Mouse (Mus musculus) heart, embryonic 16.5 days (tissue): ENCODE measurements at regions not wholly inside any gene's neighbourhood (a gene's known extent, or its start where the extent isn't known, plus 50 kb on each side); places are given as distances from the start of the nearest gene placed in this dataset.

Experiments used
- ATAC-seq: fragments of 200-750 bp; cut with Nextera tagmentation; replicated peaks from 2 replicates; pipeline ENCODE4 v1.8.0; 2017; ENCODE audit warnings: moderate number of reproducible peaks; ENCODE audit not compliant: insufficient read depth, low FRiP score; ENCODE audit errors: extremely low read depth
- H3K27ac ChIP-seq: fragments of 300-500 bp; sonication (generic); 2 replicates; pipeline ENCODE4 v1.5.1; 2014; ENCODE audit warnings: mild to moderate bottlenecking, low read length, control low read depth, moderate library complexity
- H3K27me3 ChIP-seq: fragments of 300-500 bp; sonication (generic); 2 replicates; pipeline ENCODE4 v1.6.1; 2014; ENCODE audit warnings: low read length, mixed read lengths; ENCODE audit not compliant: control insufficient read depth, insufficient read depth
- H3K36me3 ChIP-seq: fragments of 300-500 bp; sonication (generic); 2 replicates; pipeline ENCODE4 v1.6.1; 2014; ENCODE audit not compliant: control insufficient read depth, insufficient read depth
- H3K4me1 ChIP-seq: fragments of 300-500 bp; sonication (generic); 2 replicates; pipeline ENCODE4 v1.6.1; 2014; ENCODE audit warnings: low read length, mixed read lengths; ENCODE audit not compliant: control insufficient read depth, insufficient read depth
- H3K4me2 ChIP-seq: fragments of 300-500 bp; sonication (generic); 2 replicates; pipeline ENCODE4 v1.6.1; 2014; ENCODE audit warnings: low read depth, mild to moderate bottlenecking, control low read depth, low read length
- H3K4me3 ChIP-seq: fragments of 300-500 bp; sonication (generic); 2 replicates; pipeline ENCODE4 v1.5.1; 2014; ENCODE audit warnings: mild to moderate bottlenecking, control low read depth, low read length
- H3K9ac ChIP-seq: fragments of 300-500 bp; sonication (generic); 2 replicates; pipeline ENCODE4 v1.6.1; 2014; ENCODE audit warnings: low read length, control low read depth
- H3K9me3 ChIP-seq: fragments of 300-500 bp; sonication (generic); replicated peaks from 2 replicates; pipeline ENCODE4 v1.6.1; 2016; ENCODE audit warnings: low read length; ENCODE audit not compliant: control insufficient read depth
- WGBS: fragments of 180-500 bp; shearing (Covaris S2); extraction: QIAGEN DNeasy Blood & Tissue Kit; methylation state at CpG from one replicate; pipeline ENCODE4 v1.1.7; 2014; 5-methylcytosine and 5-hydroxymethylcytosine counted together

GRCm38 (mm10) chr4:7559867-7560832, 678.7 kb downstream of the Car8 start:
- WGBS, result 45% methylated on average over 7 of the region's 7 CpGs
- no peak overlapping the region for H3K9ac ChIP-seq
- no peaks in the 10 kb centered on the region for H3K9me3 ChIP-seq
- no peaks in the 10 kb centered on the region for H3K27me3 ChIP-seq
- no peaks in the 10 kb centered on the region for H3K36me3 ChIP-seq
- H3K27ac ChIP-seq, result no peak overlapping the region
- no peak for ATAC-seq
- H3K4me2 ChIP-seq, result no peak overlapping the region
- no peaks in the 10 kb centered on the region for H3K4me1 ChIP-seq
- no peak overlapping the region for H3K4me3 ChIP-seq

- H3K4me3 ChIP-seq, result no peak overlapping the region
Observed at GRCm38 (mm10) chr4:7558721-7559120, 680.1 kb downstream of the Car8 start.

GRCm38 (mm10) chr4:7534301-7534700, 704.5 kb downstream of the Car8 start:
- H3K4me3 ChIP-seq, result no peak overlapping the region
- no peaks in the 10 kb centered on the region for H3K36me3 ChIP-seq
- H3K27ac ChIP-seq, result no peak overlapping the region
- no peak for ATAC-seq
- WGBS, result 84% methylated on average over 4 of the region's 4 CpGs
- no peaks in the 10 kb centered on the region for H3K9me3 ChIP-seq
- no peaks in the 10 kb centered on the region for H3K4me1 ChIP-seq
- H3K27me3 ChIP-seq, result no peaks in the 10 kb centered on the region
- no peak overlapping the region for H3K4me2 ChIP-seq
- no peak overlapping the region for H3K9ac ChIP-seq

More at GRCm38 (mm10) chr4:7558721-7559120, 680.1 kb downstream of the Car8 start:
- Histone ChIP-seq H3K9me3 (no peaks in the 10 kb centered on the region), H3K36me3 (no peaks in the 10 kb centered on the region), H3K4me2 (no peak overlapping the region), H3K27ac (no peak overlapping the region), H3K27me3 (no peaks in the 10 kb centered on the region), H3K4me1 (no peaks in the 10 kb centered on the region), H3K9ac (no peak overlapping the region)
- ATAC-seq, result no peak
- 76% methylated on average over 2 of the region's 2 CpGs for WGBS

- Histone ChIP-seq H3K27ac (no peak overlapping the region), H3K9me3 (no peaks in the 10 kb centered on the region), H3K36me3 (no peaks in the 10 kb centered on the region), H3K9ac (no peak overlapping the region), H3K4me3 (no peak overlapping the region), H3K4me1 (no peaks in the 10 kb centered on the region), H3K4me2 (no peak overlapping the region), H3K27me3 (no peaks in the 10 kb centered on the region)
- 72% methylated on average over 2 of the region's 2 CpGs for whole genome bisulfite sequencing
- no peak for ATAC-seq
Observed at GRCm38 (mm10) chr4:7527718-7528117, 711.1 kb downstream of the Car8 start.

GRCm38 (mm10) chr4:7513081-7513480, 725.8 kb downstream of the Car8 start:
- 46% methylated on average over 1 of the region's 1 CpGs for WGBS
- no peak for ATAC-seq
- no peaks in the 10 kb centered on the region for H3K4me1 ChIP-seq
- H3K27me3 ChIP-seq, result no peaks in the 10 kb centered on the region
- no peak overlapping the region for H3K4me2 ChIP-seq
- H3K4me3 ChIP-seq, result no peak overlapping the region
- H3K9me3 ChIP-seq, result no peaks in the 10 kb centered on the region
- H3K9ac ChIP-seq, result no peak overlapping the region
- H3K36me3 ChIP-seq, result no peaks in the 10 kb centered on the region
- H3K27ac ChIP-seq, result no peak overlapping the region

- no peaks in the 10 kb centered on the region for H3K36me3 ChIP-seq
- no peaks in the 10 kb centered on the region for H3K9me3 ChIP-seq
- no peak overlapping the region for H3K9ac ChIP-seq
- H3K4me1 ChIP-seq, result no peaks in the 10 kb centered on the region
- H3K4me2 ChIP-seq, result no peak overlapping the region
- no peaks in the 10 kb centered on the region for H3K27me3 ChIP-seq
- H3K4me3 ChIP-seq, result no peak overlapping the region
- H3K27ac ChIP-seq, result no peak overlapping the region
- ATAC-seq, result no peak
Observed at GRCm38 (mm10) chr4:7485552-7485951, 753.3 kb downstream of the Car8 start.

- Histone ChIP-seq H3K4me3 (peak overlapping the region; percentile 20), H3K27ac (no peak overlapping the region)
Observed at GRCm38 (mm10) chr4:7455130-7455529, 783.7 kb downstream of the Car8 start.

GRCm38 (mm10) chr4:7452678-7453077, 786.2 kb downstream of the Car8 start:
- no peak overlapping the region for H3K4me2 ChIP-seq
- no peak overlapping the region for H3K4me3 ChIP-seq
- 0 out of 2 replicates have a peak, but pooled peaks cover 2% of the 10 kb centered on the region for H3K4me1 ChIP-seq
- H3K9me3 ChIP-seq, result no peaks in the 10 kb centered on the region
- H3K27ac ChIP-seq, result no peak overlapping the region
- no peak for ATAC-seq
- no peak overlapping the region for H3K9ac ChIP-seq
- no peaks in the 10 kb centered on the region for H3K36me3 ChIP-seq
- WGBS, result 65% methylated on average over 3 of the region's 3 CpGs
- no peaks in the 10 kb centered on the region for H3K27me3 ChIP-seq

More at GRCm38 (mm10) chr4:7455130-7455529, 783.7 kb downstream of the Car8 start:
- WGBS, result 4% methylated on average over 9 of the region's 9 CpGs
- H3K4me1 ChIP-seq, result 0 out of 2 replicates have a peak, but pooled peaks cover 2% of the 10 kb centered on the region
- no peaks in the 10 kb centered on the region for H3K9me3 ChIP-seq
- no peak overlapping the region for H3K9ac ChIP-seq
- H3K36me3 ChIP-seq, result no peaks in the 10 kb centered on the region
- no peaks in the 10 kb centered on the region for H3K27me3 ChIP-seq
- ATAC-seq, result peak; percentile 70
- peak overlapping the region; percentile 42 for H3K4me2 ChIP-seq

GRCm38 (mm10) chr4:7450991-7451390, 787.9 kb downstream of the Car8 start:
- no peaks in the 10 kb centered on the region for H3K27me3 ChIP-seq
- H3K4me3 ChIP-seq, result no peak overlapping the region
- no peaks in the 10 kb centered on the region for H3K36me3 ChIP-seq
- ATAC-seq, result no peak
- no peak overlapping the region for H3K4me2 ChIP-seq
- H3K9me3 ChIP-seq, result no peaks in the 10 kb centered on the region
- WGBS, result 68% methylated on average over 1 of the region's 1 CpGs
- 0 out of 2 replicates have a peak, but pooled peaks cover 2% of the 10 kb centered on the region for H3K4me1 ChIP-seq
- H3K9ac ChIP-seq, result no peak overlapping the region
- no peak overlapping the region for H3K27ac ChIP-seq
